Mouse (Mus musculus) heart, embryonic 14.5 days (tissue): ENCODE data around the gene Hnrnpd. TPM values are rescaled to one million over a fixed set of nuclear protein-coding genes. Genes with fewer than 3 reads are reported as not detected.

Experiments
- ATAC-seq: fragments of 200-750 bp; cut with Nextera tagmentation; 2 replicates; pipeline ENCODE4 v1.8.0; 2017; ENCODE audit warnings: low read depth, moderate TSS enrichment; ENCODE audit not compliant: insufficient number of reproducible peaks, insufficient read depth, low FRiP score
- H3K27ac ChIP-seq, 2 experiments: fragments of 200-500 bp in 1 of 2; fragments of 300-500 bp in 1 of 2; sonication (generic) in 1 of 2; replicated peaks in 1 of 2; 2 replicates each; pipeline ENCODE4 v1.5.1; 2012 to 2014; ENCODE audit warnings: low read depth in 2 of 2, low read length in 2 of 2, control low read depth in 1 of 2, mild to moderate bottlenecking in 1 of 2, mixed read lengths in 1 of 2; ENCODE audit not compliant: control insufficient read depth in 1 of 2, insufficient read depth in 1 of 2
- H3K27me3 ChIP-seq: fragments of 300-500 bp; sonication (generic); 2 replicates; pipeline ENCODE4 v1.6.1; 2014; ENCODE audit warnings: mild to moderate bottlenecking, low read length, control low read depth; ENCODE audit not compliant: control insufficient read depth, insufficient read depth
- H3K36me3 ChIP-seq: fragments of 300-500 bp; sonication (generic); 2 replicates; pipeline ENCODE4 v1.6.1; 2014; ENCODE audit warnings: mild to moderate bottlenecking, control low read depth, low read length, mixed read lengths; ENCODE audit not compliant: control insufficient read depth, insufficient read depth
- H3K4me1 ChIP-seq, 2 experiments: fragments of 200-500 bp in 1 of 2; fragments of 300-500 bp in 1 of 2; sonication (generic) in 1 of 2; 2 replicates each; pipeline ENCODE4 v1.6.1; 2012 to 2014; ENCODE audit warnings: low read length in 2 of 2, control low read depth in 1 of 2, mixed read lengths in 1 of 2; ENCODE audit not compliant: control insufficient read depth in 2 of 2, insufficient read depth in 2 of 2
- H3K4me2 ChIP-seq: fragments of 300-500 bp; sonication (generic); 2 replicates; pipeline ENCODE4 v1.6.1; 2014; ENCODE audit warnings: mild to moderate bottlenecking, low read length
- H3K4me3 ChIP-seq, 2 experiments: fragments of 200-500 bp in 1 of 2; fragments of 300-500 bp in 1 of 2; sonication (generic) in 1 of 2; 2 replicates each; pipeline ENCODE4 v1.5.1; 2012 to 2014; ENCODE audit warnings: low read length in 2 of 2, mild to moderate bottlenecking in 2 of 2, control low read depth in 1 of 2, low read depth in 1 of 2, moderate library complexity in 1 of 2; ENCODE audit not compliant: control insufficient read depth in 1 of 2, insufficient read depth in 1 of 2
- H3K9ac ChIP-seq: fragments of 300-500 bp; sonication (generic); 2 replicates; pipeline ENCODE4 v1.6.1; 2014; ENCODE audit warnings: mild to moderate bottlenecking, low read length
- H3K9me3 ChIP-seq: fragments of 300-500 bp; sonication (generic); 2 replicates; pipeline ENCODE4 v1.6.1; 2016; ENCODE audit warnings: low read length, control low read depth; ENCODE audit not compliant: control insufficient read depth
- WGBS: fragments of 180-500 bp; shearing (Covaris S2); extraction: QIAGEN DNeasy Blood & Tissue Kit; methylation state at CpG from one replicate; pipeline ENCODE4 v1.1.7; 2014; 5-methylcytosine and 5-hydroxymethylcytosine counted together
- polyA plus RNA-seq: library from polyadenylated mRNA; unstranded; fragments of >200 nt; fragmentation: Nextera tagmentation; extraction: Ambion mirVana; gene quantifications from 2 replicates; pipeline ENCODE4 v1.2.1, GENCODE M21; 2014

Hnrnpd gene
- polyA plus RNA-seq, 1 experiment from 2014 or later = 95.2 TPM

DNA sequence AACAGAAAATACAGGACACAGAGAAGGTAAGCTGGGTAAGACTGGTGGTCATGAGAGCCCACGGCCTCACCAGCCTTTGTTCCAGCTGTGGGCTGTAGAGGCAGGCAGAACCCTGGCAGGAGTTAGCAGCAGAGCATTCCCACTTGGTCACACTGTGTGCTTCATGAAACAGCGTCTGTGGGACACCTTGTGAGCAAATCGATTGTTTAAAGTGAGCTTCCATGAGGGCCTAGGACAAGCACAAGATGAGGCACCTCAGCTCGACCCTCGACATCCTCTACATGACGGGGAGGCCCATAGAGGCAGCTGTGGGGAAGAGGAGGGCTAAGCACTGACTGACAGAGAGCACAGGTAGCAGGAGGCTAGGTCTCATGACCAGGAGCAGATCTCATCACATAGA is 46.8 kb downstream of the Hnrnpd start:
- Histone ChIP-seq H3K4me3 (no peak overlapping the region), H3K27ac (no peak overlapping the region), H3K9me3 (no peaks in the 10 kb centered on the region), H3K4me1 (no peaks in the 10 kb centered on the region), H3K4me2 (no peak overlapping the region), H3K27me3 (no peaks in the 10 kb centered on the region), H3K9ac (no peak overlapping the region), H3K36me3 (no peaks in the 10 kb centered on the region)
- 82% methylated on average over 6 of the region's 6 CpGs for WGBS
- no peak for ATAC-seq

DNA sequence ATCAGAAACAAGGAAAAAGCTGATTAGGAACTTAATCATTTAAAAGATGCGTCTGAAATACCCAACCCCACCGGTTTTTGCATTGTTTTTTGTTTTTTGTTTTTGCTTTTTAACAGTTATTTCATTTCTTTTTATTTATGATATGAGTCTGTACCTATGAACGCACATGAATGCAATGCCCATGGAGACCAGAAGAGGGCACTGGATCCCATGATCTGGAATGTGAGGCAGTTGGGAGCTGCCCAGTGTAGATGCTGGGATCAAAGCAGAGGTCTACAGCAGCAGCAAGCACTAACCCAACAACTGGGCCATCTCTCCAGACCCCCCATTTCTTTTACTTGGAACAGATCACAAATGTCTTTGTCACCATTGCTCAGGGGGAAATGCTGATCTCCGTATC is 50.8 kb downstream of the Hnrnpd start:
- 48% methylated on average over 4 of the region's 4 CpGs for WGBS
- H3K4me1 ChIP-seq = no peaks in the 10 kb centered on the region

DNA sequence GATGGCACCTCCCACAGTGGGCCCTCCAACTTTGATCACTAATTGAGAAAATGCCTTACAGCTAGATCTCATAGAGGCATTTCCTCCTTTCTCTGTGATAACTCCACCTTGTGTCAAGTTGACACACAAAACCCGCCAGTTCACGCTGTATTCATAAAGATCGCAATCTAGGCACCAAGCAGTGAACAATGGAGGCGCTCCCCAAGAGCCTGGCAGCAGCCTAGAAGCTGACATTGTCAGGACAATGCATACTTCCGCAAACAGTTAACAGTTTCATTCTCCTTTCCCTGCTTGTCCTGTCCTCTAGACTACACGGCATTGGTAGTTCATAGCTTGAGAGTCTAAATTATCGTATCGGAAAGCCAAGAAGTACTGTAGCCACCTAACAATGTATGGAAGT is 56.7 kb downstream of the Hnrnpd start:
- no peak overlapping the region for H3K9ac ChIP-seq
- H3K9me3 ChIP-seq = no peaks in the 10 kb centered on the region
- H3K4me1 ChIP-seq = no peaks in the 10 kb centered on the region
- 75% methylated on average over 8 of the region's 8 CpGs for WGBS
- no peak for ATAC-seq
- H3K4me3 ChIP-seq = no peak overlapping the region
- no peak overlapping the region for H3K4me2 ChIP-seq
- no peak overlapping the region for H3K27ac ChIP-seq
- no peaks in the 10 kb centered on the region for H3K27me3 ChIP-seq
- H3K36me3 ChIP-seq = no peaks in the 10 kb centered on the region

More for the DNA sequence above, 50.8 kb downstream of the Hnrnpd start:
- Histone ChIP-seq H3K4me3 (no peak overlapping the region), H3K9ac (no peak overlapping the region), H3K27me3 (no peaks in the 10 kb centered on the region), H3K27ac (no peak overlapping the region), H3K9me3 (no peaks in the 10 kb centered on the region), H3K36me3 (no peaks in the 10 kb centered on the region), H3K4me2 (no peak overlapping the region)
- no peak for ATAC-seq

DNA sequence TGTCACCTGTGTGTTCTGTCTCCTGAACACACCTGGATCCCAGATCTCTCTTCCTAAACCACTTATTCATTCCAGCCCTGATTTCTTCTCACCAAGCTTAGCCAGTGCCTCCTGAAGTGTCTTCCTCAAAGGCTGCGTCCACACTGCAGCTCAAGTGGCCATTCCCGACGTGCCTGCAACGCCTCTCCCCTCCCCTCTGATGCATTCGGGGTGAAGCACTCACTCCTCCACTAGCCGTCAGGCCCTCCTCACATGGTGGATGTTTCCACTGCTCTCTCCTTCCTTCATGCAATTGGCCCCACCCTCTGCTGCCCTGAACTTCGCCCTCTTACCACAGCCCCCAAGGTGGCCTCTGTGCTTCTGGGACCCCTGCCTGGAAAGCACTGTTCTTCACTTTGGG is 63.2 kb downstream of the Hnrnpd start:
- Histone ChIP-seq H3K4me1 (peaks cover 0 to 5% of the 10 kb centered on the region in 2 experiments; a peak in 1 of 4 replicates), H3K4me2 (no peak overlapping the region), H3K9ac (no peak overlapping the region), H3K36me3 (no peaks in the 10 kb centered on the region), H3K9me3 (no peaks in the 10 kb centered on the region), H3K27ac (no peak overlapping the region), H3K4me3 (no peak overlapping the region), H3K27me3 (no peaks in the 10 kb centered on the region)
- no peak for ATAC-seq
- WGBS = 30% methylated on average over 7 of the region's 7 CpGs

DNA sequence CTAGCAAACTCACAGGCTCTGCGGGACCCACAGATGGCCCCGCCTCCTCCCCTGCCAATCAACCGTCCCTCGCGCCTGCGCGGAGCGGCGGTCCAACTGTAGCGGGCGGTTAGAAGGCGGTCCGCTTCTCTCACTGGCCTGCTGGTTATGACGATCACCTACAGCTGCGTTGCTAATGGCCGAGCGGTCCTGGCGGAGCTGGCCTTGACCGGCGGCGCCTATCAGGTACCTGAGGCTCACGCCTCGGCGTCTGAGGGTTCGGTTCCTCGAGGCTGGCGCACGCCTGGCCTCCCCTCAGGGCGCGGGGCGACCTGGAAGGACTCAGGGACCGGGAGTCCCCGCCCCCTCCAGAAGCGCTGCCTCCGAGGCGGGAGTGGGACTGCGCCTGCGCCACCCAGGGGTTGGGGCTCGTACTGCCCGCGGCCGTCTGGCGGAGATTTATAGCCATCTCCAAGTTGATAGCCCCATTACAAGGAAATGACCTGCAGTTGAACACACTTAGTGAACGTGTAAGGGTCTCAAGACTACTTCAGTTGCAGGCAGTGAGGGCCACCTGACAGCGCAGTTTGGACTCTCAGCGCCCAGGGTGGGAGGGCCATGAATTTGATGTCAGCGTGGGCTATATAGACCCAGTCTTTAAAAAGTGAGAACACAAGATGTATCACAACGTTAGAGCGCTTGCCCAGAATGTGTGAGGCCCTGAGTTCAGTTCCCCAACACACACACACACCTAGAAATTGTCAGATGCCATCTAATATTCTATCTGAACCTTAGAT is 72.4 kb downstream of the Hnrnpd start, which contains the start of gene Vamp9:
Gene Vamp9, plus strand, starts transcription at position 74 of the 776 bp plus-strand sequence.
- H3K4me2 ChIP-seq = peak within 1 kb of the TSS; percentile 71
- WGBS = 7% methylated on average over 49 of the region's 49 CpGs
- peak within 1 kb of the TSS; percentile 72 for H3K9ac ChIP-seq
- no peaks in the 10 kb centered on the region for H3K27me3 ChIP-seq
- no peaks in the 10 kb centered on the region for H3K9me3 ChIP-seq
- peak; percentile 99 for ATAC-seq
- H3K4me1 ChIP-seq = no peaks in the 10 kb centered on the region
- H3K4me3 ChIP-seq = peak within 1 kb of the TSS; percentile 55 to 80
- H3K36me3 ChIP-seq = no peaks in the 10 kb centered on the region
- H3K27ac ChIP-seq = peak within 1 kb of the TSS; percentile 91 to 99

Other genes with a start within 250 kb of the Hnrnpd start
- 42.4 and 45.9 TPM in 2 replicates for gene Rasgef1b, start 249.9 kb downstream of the Hnrnpd start, polyA plus RNA-seq
- gene Vamp9, start 72.7 kb downstream of the Hnrnpd start, polyA plus RNA-seq = 0.42 and 0.96 TPM in 2 replicates
- gene 4930524J08Rik, start 123 bp upstream of the Hnrnpd start, polyA plus RNA-seq = 1.8 and 1.9 TPM in 2 replicates
- 95.1 and 97.3 TPM in 2 replicates for gene Hnrnpdl, start 60.7 kb upstream of the Hnrnpd start, polyA plus RNA-seq
- gene Enoph1, start 61.0 kb upstream of the Hnrnpd start, polyA plus RNA-seq = 24.3 and 24.5 TPM in 2 replicates
- gene Tmem150c, start 180.9 kb upstream of the Hnrnpd start, polyA plus RNA-seq = 1.2 and 1.7 TPM in 2 replicates